Mouse (Mus musculus) small intestine, adult 2 months (tissue): ENCODE data around the gene Prdx2. TPM values are rescaled to one million over a fixed set of nuclear protein-coding genes. Genes with fewer than 3 reads are reported as not detected.

Source experiments
- H3K27ac ChIP-seq: fragments of 200-500 bp; 2 replicates; pipeline ENCODE4 v1.5.1; 2012; ENCODE audit warnings: low read depth, low read length, control low read depth, inconsistent platforms; ENCODE audit not compliant: insufficient read depth
- H3K27me3 ChIP-seq: fragments of 200-500 bp; 2 replicates; pipeline ENCODE4 v1.6.1; 2012; ENCODE audit warnings: mild to moderate bottlenecking, moderate library complexity, low read length, inconsistent platforms; ENCODE audit not compliant: control insufficient read depth, insufficient read depth
- H3K36me3 ChIP-seq: fragments of 200-500 bp; 2 replicates; pipeline ENCODE4 v1.6.1; 2012; ENCODE audit warnings: mild to moderate bottlenecking, low read length, control low read depth, inconsistent platforms; ENCODE audit not compliant: control insufficient read depth, insufficient read depth
- H3K4me1 ChIP-seq: fragments of 200-500 bp; 2 replicates; pipeline ENCODE4 v1.6.1; 2012; ENCODE audit warnings: low read length, inconsistent platforms, mixed read lengths; ENCODE audit not compliant: control insufficient read depth, insufficient read depth, insufficient read length
- H3K4me3 ChIP-seq: fragments of 200-500 bp; 2 replicates; pipeline ENCODE4 v1.5.1; 2012; ENCODE audit warnings: low read depth, mild to moderate bottlenecking, control low read depth, inconsistent platforms, low read length, moderate library complexity
- CTCF ChIP-seq: fragments of 200-500 bp; IDR thresholded peaks from 2 replicates; pipeline ENCODE4 v1.5.1; 2012; ENCODE audit warnings: low read depth, mild to moderate bottlenecking, control low read depth, inconsistent platforms, low read length, moderate library complexity, mixed read lengths; ENCODE audit not compliant: insufficient replicate concordance, insufficient read length; ENCODE audit errors: extremely low read depth
- POLR2A ChIP-seq: fragments of 200-500 bp; IDR thresholded peaks from 2 replicates; pipeline ENCODE4 v1.6.1; 2012; ENCODE audit warnings: low read depth, mild to moderate bottlenecking, control low read depth, inconsistent platforms, low read length, moderate library complexity
- WGBS: fragments of 180-500 bp; shearing (Covaris S2); methylation state at CpG from one replicate; pipeline ENCODE4 v1.1.7; 2018; 5-methylcytosine and 5-hydroxymethylcytosine counted together
- polyA plus RNA-seq: library from polyadenylated mRNA; depleted of rRNA; stranded (reverse); fragments of >200 nt; gene quantifications from 2 replicates; pipeline ENCODE4 v1.2.3, GENCODE M21; 2012

Gene Prdx2
- polyA plus RNA-seq, 1 experiment, result 141 TPM

GRCm38 (mm10) chr8:84986379-84986945 is 17.1 kb downstream of the Prdx2 start:
- Histone ChIP-seq H3K4me3 (peak overlapping the region; percentile 64), H3K27me3 (no peaks in the 10 kb centered on the region), H3K36me3 (no peaks in the 10 kb centered on the region), H3K27ac (peak overlapping the region; percentile 80), H3K4me1 (peaks cover 47% of the 10 kb centered on the region)
- 14% methylated on average over 8 of the region's 8 CpGs for WGBS
- TF ChIP-seq POLR2A (no peak), CTCF (no peak)

DNA sequence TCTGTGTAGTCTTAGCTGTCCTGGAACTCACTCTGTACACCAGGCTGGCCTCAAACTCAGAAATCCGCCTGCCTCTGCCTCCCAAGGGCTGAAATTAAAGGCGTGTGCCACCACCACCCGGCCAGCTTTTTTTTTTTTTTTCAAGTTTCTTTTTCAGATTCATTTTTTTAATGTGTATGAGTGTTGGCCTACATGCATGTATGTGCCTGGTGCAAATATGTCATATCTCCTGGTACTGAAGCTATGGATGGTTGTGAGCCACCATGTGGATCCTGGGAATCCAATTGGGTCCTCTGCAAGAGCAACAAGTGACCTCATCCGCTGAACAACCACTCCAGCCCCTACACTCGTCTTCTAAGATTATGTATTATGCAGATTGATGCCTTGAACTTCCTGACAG is 18.0 kb downstream of the Prdx2 start:
- Histone ChIP-seq H3K27me3 (no peaks in the 10 kb centered on the region), H3K27ac (peak overlapping the region; percentile 10; the same call in 1 of the 2 replicates), H3K4me1 (peaks cover 38% of the 10 kb centered on the region), H3K4me3 (no peak overlapping the region), H3K36me3 (0 out of 2 replicates have a peak, but pooled peaks cover 2% of the 10 kb centered on the region)
- WGBS, result 66% methylated on average over 5 of the region's 5 CpGs
- TF ChIP-seq CTCF, result no peak
- TF ChIP-seq POLR2A, result no peak

DNA sequence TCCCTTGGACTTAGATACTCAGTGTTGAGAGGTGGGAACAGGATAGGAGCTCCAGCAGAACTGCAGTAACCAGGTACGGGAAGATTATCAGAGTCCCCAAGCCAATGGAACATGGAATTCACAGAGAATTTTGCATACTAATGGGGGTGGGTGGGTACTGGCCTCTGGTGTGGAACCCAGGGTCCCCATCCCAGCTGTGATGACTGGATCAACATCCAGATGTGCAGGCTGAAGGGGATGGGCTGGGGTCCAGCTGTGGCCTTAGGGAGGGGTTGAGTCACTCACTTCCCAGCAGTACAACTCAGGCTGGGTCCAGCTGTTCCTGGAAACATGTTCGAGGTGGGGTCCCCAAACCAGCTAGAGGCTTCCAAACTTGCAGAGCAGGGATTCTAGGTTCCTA is 18.5 kb downstream of the Prdx2 start:
- H3K4me1 ChIP-seq, result peaks cover 33% of the 10 kb centered on the region
- whole genome bisulfite sequencing, result 78% methylated on average over 2 of the region's 2 CpGs
- H3K36me3 ChIP-seq, result 0 out of 2 replicates have a peak, but pooled peaks cover 2% of the 10 kb centered on the region
- H3K27me3 ChIP-seq, result no peaks in the 10 kb centered on the region
- H3K27ac ChIP-seq, result peak overlapping the region; percentile 10; the same call in 1 of the 2 replicates
- no peak overlapping the region for H3K4me3 ChIP-seq
- TF ChIP-seq CTCF (no peak), POLR2A (no peak)

- TF ChIP-seq POLR2A (peak; percentile 31; the same call in 1 of the 2 replicates), CTCF (no peak)
- H3K36me3 ChIP-seq, result 0 out of 2 replicates have a peak, but pooled peaks cover 2% of the 10 kb centered on the region
- no peaks in the 10 kb centered on the region for H3K27me3 ChIP-seq
- 5% methylated on average over 15 of the region's 15 CpGs for WGBS
- H3K4me3 ChIP-seq, result peak overlapping the region; percentile 51
- peak overlapping the region; percentile 79 for H3K27ac ChIP-seq
- peaks cover 28% of the 10 kb centered on the region for H3K4me1 ChIP-seq
These were observed 19.9 kb downstream of the Prdx2 start for GRCm38 (mm10) chr8:84989311-84989731.

- Histone ChIP-seq H3K4me1 (peaks cover 23% of the 10 kb centered on the region), H3K27me3 (no peaks in the 10 kb centered on the region), H3K36me3 (peaks cover 3% of the 10 kb centered on the region; the same call in 1 of the 2 replicates), H3K4me3 (peak overlapping the region; percentile 75), H3K27ac (peak overlapping the region; percentile 91)
- WGBS, result under 1% methylated on average over 15 of the region's 15 CpGs
- TF ChIP-seq POLR2A (no peak; the same call in 1 of the 2 replicates), CTCF (peak; percentile 90; the same call in 1 of the 2 replicates)
These were observed 20.4 kb downstream of the Prdx2 start for GRCm38 (mm10) chr8:84989810-84990209.

DNA sequence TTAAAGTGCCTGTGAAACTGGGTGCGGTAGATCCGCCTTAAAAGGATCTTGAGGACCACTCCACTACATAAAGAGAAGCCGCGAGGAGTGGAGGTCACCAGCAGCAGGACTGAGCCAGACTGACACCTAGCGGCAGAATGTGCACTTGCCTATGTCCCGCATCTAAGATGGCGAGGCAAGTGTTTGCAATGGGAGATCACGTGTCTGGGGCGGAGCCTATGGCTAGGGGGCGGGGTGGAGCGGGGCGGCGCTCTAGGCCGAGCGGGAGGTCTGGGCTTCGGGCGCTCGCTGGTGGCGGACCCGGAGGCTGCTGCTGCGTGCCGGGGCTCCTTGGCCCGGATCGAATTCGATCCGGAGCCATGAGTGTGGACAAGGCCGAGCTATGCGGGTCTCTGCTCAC is 21.0 kb downstream of the Prdx2 start, which contains the start of gene Hook2:
Gene Hook2, plus strand, starts transcription at position 255 of the 400 bp plus-strand sequence.
- Histone ChIP-seq H3K4me1 (peaks cover 22% of the 10 kb centered on the region; the same call in 1 of the 2 replicates), H3K27me3 (no peaks in the 10 kb centered on the region), H3K27ac (peak within 1 kb of the TSS; percentile 93), H3K4me3 (peak within 1 kb of the TSS; percentile 75), H3K36me3 (peaks cover 8% of the 10 kb centered on the region)
- peak; percentile 90 for TF ChIP-seq CTCF
- TF ChIP-seq POLR2A, result peak; percentile 84
- WGBS, result under 1% methylated on average over 28 of the region's 28 CpGs

GRCm38 (mm10) chr8:84990836-84991235 is 21.4 kb downstream of the Prdx2 start:
- Histone ChIP-seq H3K36me3 (peaks cover 12% of the 10 kb centered on the region), H3K4me3 (peak overlapping the region; percentile 75), H3K4me1 (peaks cover 25% of the 10 kb centered on the region; the same call in 1 of the 2 replicates), H3K27me3 (no peaks in the 10 kb centered on the region), H3K27ac (peak overlapping the region; percentile 93)
- TF ChIP-seq POLR2A, result no peak
- TF ChIP-seq CTCF, result no peak
- WGBS, result 2% methylated on average over 15 of the region's 15 CpGs

DNA sequence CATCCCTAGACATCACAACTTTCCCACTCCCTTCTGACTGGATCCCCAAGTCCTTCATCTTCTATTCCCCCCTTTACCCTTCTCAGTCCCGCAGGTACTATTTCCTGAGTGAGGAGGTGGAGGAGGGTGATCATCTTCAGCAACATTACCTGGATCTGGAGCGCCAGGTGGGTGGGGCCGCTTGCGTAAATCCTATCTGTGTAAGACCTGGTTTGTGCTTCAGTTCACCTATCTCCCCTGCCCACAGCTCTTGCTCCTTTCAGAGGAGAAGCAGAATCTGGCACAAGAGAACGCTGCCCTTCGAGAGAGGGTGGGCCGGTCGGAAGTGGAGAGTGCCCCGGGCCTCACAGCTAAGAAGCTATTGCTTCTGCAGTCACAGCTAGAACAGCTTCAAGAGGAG is 25.0 kb downstream of the Prdx2 start:
- H3K4me1 ChIP-seq, result peaks cover 11% of the 10 kb centered on the region
- WGBS, result 89% methylated on average over 9 of the region's 9 CpGs
- H3K4me3 ChIP-seq, result peak overlapping the region; percentile 28; the same call in 1 of the 2 replicates
- peak overlapping the region; percentile 70; the same call in 1 of the 2 replicates for H3K27ac ChIP-seq
- 0 out of 2 replicates have a peak, but pooled peaks have one; percentile 29 for TF ChIP-seq POLR2A
- no peak for TF ChIP-seq CTCF
- H3K27me3 ChIP-seq, result no peaks in the 10 kb centered on the region
- H3K36me3 ChIP-seq, result peaks cover 25% of the 10 kb centered on the region
